8 mouse cellular contexts compared by ENCODE assay signal in the genomic region with DNA sequence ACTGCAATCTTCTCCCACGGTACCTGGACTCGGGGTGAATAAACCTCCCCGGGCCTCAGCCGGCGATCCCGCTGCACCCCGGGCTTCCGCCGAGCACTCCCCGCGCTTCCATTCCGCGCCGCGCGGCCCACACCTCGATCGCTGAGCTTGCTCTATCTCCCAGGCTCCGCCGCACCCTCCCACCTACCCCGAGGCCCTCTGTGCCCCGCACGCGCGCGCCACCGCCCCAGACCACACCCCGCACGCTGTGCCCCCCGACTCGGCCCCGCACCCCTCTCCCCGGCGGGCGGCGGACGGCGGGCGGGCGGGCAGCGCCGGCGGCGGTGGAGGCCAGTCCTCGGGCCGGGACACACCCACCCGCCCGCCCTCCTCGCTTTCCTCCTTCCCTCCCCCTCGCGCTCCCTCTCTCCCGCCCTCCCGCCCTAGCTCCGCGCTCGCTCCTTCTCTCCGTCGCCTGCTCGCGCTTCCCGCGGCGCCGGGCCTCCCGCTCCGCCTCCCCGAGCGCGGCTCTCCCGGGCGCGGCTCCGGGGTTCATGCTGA. TPM values are rescaled to one million over a fixed set of nuclear protein-coding genes. Genes with fewer than 3 reads are reported as not detected.
DNase-seq lines count a peak whose midpoint lies in the region; ATAC-seq and TF ChIP-seq lines count a peak whose summit lies in the region.

A gene (plus strand): TSS at position 343 of the 540 bp plus-strand sequence.

- H3K9ac ChIP-seq in forebrain, embryonic 14.5 days (ENCODE audit: low read length), result peak within 1 kb of the TSS; percentile 81
- H3K9ac ChIP-seq in lung, postnatal 0 days (replicated peaks; ENCODE audit: low read depth), result peak within 1 kb of the TSS; percentile 73

- intact Hi-C loops in heart, postnatal 36 days (cut with DNase I), result loop anchor here (5.0 to 10.0 kb wide), 2 partner anchors 56 to 419 kb away; a partner anchor contains a TSS

- peak within 1 kb of the TSS; percentile 26; the same call in 1 of the 2 replicates for H3K4me3 ChIP-seq in G1E (ENCODE audit: low read depth, low read length)
- H3K4me3 ChIP-seq in forebrain, embryonic 14.5 days (ENCODE audit: low read depth, low read length), result peak within 1 kb of the TSS; percentile 78
- H3K4me3 ChIP-seq in lung, postnatal 0 days (ENCODE audit: low read depth, low read length), result peak within 1 kb of the TSS; percentile 72

- no peaks in the 10 kb centered on the region for H3K36me3 ChIP-seq in G1E (replicated peaks)
- H3K36me3 ChIP-seq in forebrain, embryonic 14.5 days (ENCODE audit: control insufficient read depth, insufficient read depth, low read length), result no peaks in the 10 kb centered on the region
- H3K36me3 ChIP-seq in lung, postnatal 0 days (ENCODE audit: insufficient read depth, low read length), result no peaks in the 10 kb centered on the region; the same call in 1 of the 2 replicates

- no peak for TF ChIP-seq EP300 in lung, postnatal 0 days (IDR thresholded peaks at IDR 0.05)

- H3K27ac ChIP-seq in forebrain, embryonic 14.5 days (ENCODE audit: low read depth, low read length), result peak within 1 kb of the TSS; percentile 83
- H3K27ac ChIP-seq in lung, postnatal 0 days (ENCODE audit: low read length), result peak within 1 kb of the TSS; percentile 95

- H3K27me3 ChIP-seq in G1E (ENCODE audit: insufficient read depth, low read length), result peaks cover 2% of the 10 kb centered on the region; the same call in 1 of the 2 replicates
- no peaks in the 10 kb centered on the region for H3K27me3 ChIP-seq in forebrain, embryonic 14.5 days (replicated peaks; ENCODE audit: control insufficient read depth, insufficient read depth, low read length)
- no peaks in the 10 kb centered on the region for H3K27me3 ChIP-seq in lung, postnatal 0 days (replicated peaks; ENCODE audit: insufficient read depth, low read length)

- ATAC-seq in G1E (ENCODE audit: extremely low read depth, insufficient number of reproducible peaks, low FRiP score, poor library complexity, severe bottlenecking), result no peak
- ATAC-seq in forebrain, embryonic 14.5 days, result peak; percentile 54
- peak; percentile 31 for ATAC-seq in lung, postnatal 0 days

- peak within 1 kb of the TSS; percentile 97 for H3K4me2 ChIP-seq in forebrain, embryonic 14.5 days (ENCODE audit: low read length)
- H3K4me2 ChIP-seq in lung, postnatal 0 days (replicated peaks; ENCODE audit: low read depth, low read length), result peak within 1 kb of the TSS; percentile 95

- no peak for TF ChIP-seq POLR2A in brain, embryonic 14.5 days (IDR thresholded peaks at IDR 0.05; ENCODE audit: borderline replicate concordance, extremely low read depth, insufficient read depth, insufficient read length, poor library complexity, severe bottlenecking)

- no peaks in the 10 kb centered on the region for H3K4me1 ChIP-seq in G1E (ENCODE audit: insufficient read depth, low read depth, low read length)
- H3K4me1 ChIP-seq in forebrain, embryonic 14.5 days (ENCODE audit: control insufficient read depth, insufficient read depth, low read length), result peaks cover 12% of the 10 kb centered on the region
- peaks cover 20% of the 10 kb centered on the region; the same call in 1 of the 2 replicates for H3K4me1 ChIP-seq in lung, postnatal 0 days (ENCODE audit: insufficient read depth, low read depth, low read length)

- under 1% methylated on average over 40 of the region's 73 CpGs for WGBS in forebrain, embryonic 14.5 days
- under 1% methylated on average over 21 of the region's 73 CpGs for WGBS in lung, postnatal 0 days

- peaks cover 73% of the 10 kb centered on the region for H3K9me3 ChIP-seq in G1E (replicated peaks)
- no peaks in the 10 kb centered on the region for H3K9me3 ChIP-seq in forebrain, embryonic 14.5 days (replicated peaks; ENCODE audit: control insufficient read depth, low read length)
- H3K9me3 ChIP-seq in lung, postnatal 0 days (ENCODE audit: low read length), result no peaks in the 10 kb centered on the region

- no peak for DNase-seq in G1E (ENCODE audit: low spot score)
- peak; percentile 60 for DNase-seq in brain, embryonic 14.5 days (ENCODE audit: low read depth)
- peak; percentile 66 for DNase-seq in forebrain, embryonic 14.5 days (ENCODE audit: low spot score)
- DNase-seq in heart, postnatal 36 days, result peak; percentile 53 to 73
- DNase-seq in layer of hippocampus, adult 9-11 months, result peak; percentile 42
- peak; percentile 87 for DNase-seq in lung, postnatal 0 days (ENCODE audit: low spot score)
- DNase-seq in retina, embryonic 14.5 days (ENCODE audit: low spot score), result peak; percentile 56
- peak; percentile 62 to 72 for DNase-seq in thymus, postnatal 36 days

- TF ChIP-seq CTCF in G1E (IDR thresholded peaks at IDR 0.05; ENCODE audit: low read depth, low read length), result no peak
- TF ChIP-seq CTCF in brain, embryonic 14.5 days (IDR thresholded peaks at IDR 0.05; ENCODE audit: borderline replicate concordance, extremely low read depth, insufficient read depth, insufficient read length), result no peak
- TF ChIP-seq CTCF in lung, postnatal 0 days (IDR thresholded peaks at IDR 0.05), result no peak

RNA-seq across cellular contexts. Expression of the gene that starts here (rescaled TPM):
- total RNA-seq in G1E (2014; fragmentation: Nextera tagmentation) (not detected in 2 replicates), G1E (2017) (0.05 and 0.06 TPM in 2 replicates)
- not detected in 2 replicates for polyA plus RNA-seq in G1E (2012)
- polyA plus RNA-seq in brain, embryonic 14.5 days (2012; rRNA removed), result 13.8 and 16.0 TPM in 2 replicates
- polyA plus RNA-seq in forebrain, embryonic 14.5 days (2014; fragmentation: Nextera tagmentation; extraction: Ambion mirVana), result 5.7 and 6.4 TPM in 2 replicates
- total RNA-seq in heart, postnatal 36 days (2021), result 10 to 100 TPM; 11.2 to 11.3 TPM
- 27.8 and 29.9 TPM in 2 replicates for polyA plus RNA-seq in lung, postnatal 0 days (2015; fragmentation: Nextera tagmentation; extraction: Ambion mirVana)

Comparison
In these comparisons a context has a peak if more than half of its experiments do, and no peak if none do; other contexts are left out.
1. RNA of the gene that starts here (total RNA-seq): 11.2 to 11.3 TPM in heart, postnatal 36 days; 0.05 to 0.06 TPM in G1E; every median in the first group is over 10 times any median in the second.
2. H3K4me3 ChIP-seq: peak in every context shown above with its lines; median percentile 78 in forebrain, embryonic 14.5 days; 72 in lung, postnatal 0 days; 26 in G1E.